Mouse (Mus musculus): ENCODE results near the gene Bahcc1.

DNA sequence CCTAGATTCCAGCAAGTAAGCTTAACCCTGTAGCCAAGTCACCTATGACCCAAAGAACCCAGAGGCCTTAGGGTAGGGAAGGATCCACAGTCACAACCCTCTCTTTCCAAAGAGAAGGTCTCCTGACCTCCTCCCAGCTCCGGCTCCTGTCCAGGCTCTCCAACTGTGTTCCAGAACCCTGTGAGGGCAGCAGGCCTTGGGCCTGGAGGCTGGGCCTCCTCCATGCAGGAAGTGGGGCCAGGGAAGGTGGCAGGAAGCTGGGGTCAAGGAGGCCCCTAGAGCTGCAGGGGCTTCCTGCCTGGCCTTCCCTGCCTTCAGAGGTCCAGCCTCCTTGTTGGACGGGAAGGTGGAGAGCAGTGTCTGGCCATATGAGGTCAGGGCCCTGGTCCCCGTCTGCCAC, 48.5 kb downstream of the Bahcc1 start:
- TF ChIP-seq EP300 (IDR thresholded peaks at IDR 0.05; ENCODE audit: low read depth) (no peak), CTCF (IDR thresholded peaks at IDR 0.05; ENCODE audit: low read depth) (no peak)
